Mouse (Mus musculus) lung, postnatal 14 days (tissue): ENCODE results near the gene Il5.

ENCODE experiments used
- DNase-seq: peaks from one replicate; pipeline ENCODE4 v3.0.0; 2021

The Il5 gene

GRCm38 (mm10) chr11:53771001-53771744, 50.6 kb downstream of the Il5 start:
- DNase-seq: no peak

GRCm38 (mm10) chr11:53772536-53772935, 51.9 kb downstream of the Il5 start:
- no peak for DNase-seq

- no peak for DNase-seq
These were observed 52.5 kb downstream of the Il5 start, which contains the start of gene Gm17334 for GRCm38 (mm10) chr11:53773087-53773486. Gm17334 (minus strand) TSS chr11:53773187.

GRCm38 (mm10) chr11:53773641-53774360, 53.2 kb downstream of the Il5 start:
- no peak for DNase-seq
